Mouse (Mus musculus): Measurements from ENCODE around the gene Loxl3.

Loxl3 gene

GRCm38 (mm10) chr6:83017190-83017589 is 16.8 kb upstream of the Loxl3 start:
- no peak for DNase-seq (ENCODE audit: low read depth, low spot score)

DNA sequence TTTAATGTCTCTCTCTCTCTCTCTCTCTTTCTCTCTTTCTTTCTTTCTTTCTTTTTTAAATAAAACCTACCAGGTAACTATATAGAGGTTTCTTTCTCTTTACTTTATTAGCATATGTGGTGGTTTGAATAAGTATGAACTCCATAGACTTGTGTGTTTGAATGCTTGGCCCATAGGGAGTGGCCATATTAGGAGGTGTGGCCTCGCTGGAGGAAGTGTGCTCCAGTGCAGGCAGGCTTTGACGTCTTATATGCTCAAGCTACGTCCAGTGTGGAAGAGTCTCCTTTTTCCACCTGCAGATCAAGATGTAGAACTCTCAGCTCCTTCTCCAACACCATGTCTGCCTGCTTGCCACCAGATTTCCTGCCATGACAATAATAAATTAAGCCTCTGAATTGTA is 14.9 kb upstream of the Loxl3 start:
- no peak for DNase-seq (ENCODE audit: low read depth, low spot score)

- DNase-seq (ENCODE audit: low read depth, low spot score): no peak
These were observed 13.9 kb upstream of the Loxl3 start for GRCm38 (mm10) chr6:83020121-83020520.

- no peak for DNase-seq (ENCODE audit: low read depth, low spot score)
These were observed 13.0 kb upstream of the Loxl3 start for GRCm38 (mm10) chr6:83020836-83021593.

DNA sequence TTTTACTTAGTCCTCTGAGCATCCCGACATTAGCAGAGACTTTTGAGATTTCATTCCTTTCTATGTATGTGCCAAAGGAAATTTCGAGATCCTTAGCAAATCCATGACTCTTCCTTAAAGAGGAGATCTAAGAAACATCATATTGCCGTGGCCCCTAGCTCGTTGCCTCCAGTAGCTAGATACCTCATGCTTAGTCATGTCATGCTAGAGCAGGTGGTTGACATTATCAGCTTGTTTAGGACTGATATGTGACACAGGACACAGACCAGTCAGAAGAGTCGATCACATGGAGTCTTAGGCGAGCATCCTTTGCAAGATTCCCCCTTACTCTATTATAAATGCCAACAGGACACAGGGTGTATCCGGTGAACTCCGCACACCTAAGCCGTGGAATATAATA is 11.0 kb upstream of the Loxl3 start:
- no peak for DNase-seq (ENCODE audit: low read depth, low spot score)

- DNase-seq (ENCODE audit: low read depth, low spot score): no peak
These were observed 10.2 kb upstream of the Loxl3 start for GRCm38 (mm10) chr6:83023786-83024185.

DNA sequence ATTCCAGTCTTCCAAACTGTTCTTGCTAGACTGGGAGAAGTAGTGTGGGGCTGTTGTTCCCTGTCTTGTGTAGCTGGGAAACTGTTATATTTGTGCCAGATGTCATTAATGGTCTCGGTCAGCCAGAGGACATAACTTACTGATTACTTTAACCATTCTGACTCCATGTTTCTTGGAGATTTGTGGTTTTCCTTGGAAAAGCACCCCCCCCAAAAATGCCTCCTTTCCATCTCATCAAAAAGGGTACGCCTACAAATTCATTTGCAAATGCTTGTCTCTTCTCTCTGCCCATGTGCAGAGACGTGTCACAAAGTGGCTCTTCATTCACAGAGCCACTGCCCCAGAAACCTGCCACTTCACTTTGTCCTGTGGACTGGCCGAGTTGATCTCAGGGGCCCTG is 9.6 kb upstream of the Loxl3 start:
- no peak for DNase-seq (ENCODE audit: low read depth, low spot score)

GRCm38 (mm10) chr6:83025221-83025620 is 8.8 kb upstream of the Loxl3 start:
- no peak for DNase-seq (ENCODE audit: low read depth, low spot score)

GRCm38 (mm10) chr6:83027293-83027692 is 6.7 kb upstream of the Loxl3 start:
- DNase-seq (ENCODE audit: low read depth, low spot score): no peak

DNA sequence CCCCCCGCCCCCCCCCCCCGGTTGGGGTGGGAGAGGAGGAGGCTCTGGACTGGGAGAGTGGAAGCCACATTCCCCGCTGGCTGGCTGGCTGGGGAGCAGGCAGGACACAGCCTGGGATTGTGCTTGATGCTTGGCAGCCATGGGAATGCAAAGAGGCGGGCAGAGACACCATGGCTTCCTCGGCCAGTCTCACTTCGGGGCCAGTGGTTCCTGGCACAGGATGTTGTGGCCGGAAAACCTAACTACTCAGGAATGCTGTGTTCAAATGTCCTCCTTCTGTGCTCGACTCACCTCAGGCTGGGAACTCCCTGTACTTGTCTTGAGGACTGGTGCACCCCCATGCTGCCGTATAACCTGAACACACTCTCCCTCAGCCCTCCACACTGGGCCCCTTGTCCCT is 6.3 kb upstream of the Loxl3 start:
- no peak for DNase-seq (ENCODE audit: low read depth, low spot score)

DNA sequence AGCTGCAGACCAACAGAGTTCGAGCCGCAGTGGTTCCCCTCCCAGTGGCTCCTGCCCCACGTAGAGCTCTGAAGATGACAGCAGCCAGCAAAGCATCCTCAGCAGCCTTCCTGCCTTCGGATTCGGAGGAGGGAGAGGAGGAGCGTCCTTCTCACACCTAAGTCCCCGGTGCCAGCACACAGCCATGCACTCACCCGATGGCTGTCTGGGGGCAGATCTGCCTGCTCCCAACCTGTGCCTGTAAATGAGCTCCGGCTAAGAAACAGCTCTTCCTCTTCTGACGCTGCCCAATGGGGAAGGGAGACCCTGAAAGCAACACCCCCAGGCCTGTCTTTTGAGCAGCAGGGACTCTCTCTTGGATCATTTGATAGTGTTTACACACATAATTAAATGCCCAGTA is 4.2 kb upstream of the Loxl3 start:
- DNase-seq (ENCODE audit: low read depth, low spot score): no peak

GRCm38 (mm10) chr6:83031111-83031510 is 2.9 kb upstream of the Loxl3 start:
- DNase-seq (ENCODE audit: low read depth, low spot score): no peak

- no peak for DNase-seq (ENCODE audit: low read depth, low spot score)
These were observed 1.9 kb upstream of the Loxl3 start for GRCm38 (mm10) chr6:83031921-83032590.

DNA sequence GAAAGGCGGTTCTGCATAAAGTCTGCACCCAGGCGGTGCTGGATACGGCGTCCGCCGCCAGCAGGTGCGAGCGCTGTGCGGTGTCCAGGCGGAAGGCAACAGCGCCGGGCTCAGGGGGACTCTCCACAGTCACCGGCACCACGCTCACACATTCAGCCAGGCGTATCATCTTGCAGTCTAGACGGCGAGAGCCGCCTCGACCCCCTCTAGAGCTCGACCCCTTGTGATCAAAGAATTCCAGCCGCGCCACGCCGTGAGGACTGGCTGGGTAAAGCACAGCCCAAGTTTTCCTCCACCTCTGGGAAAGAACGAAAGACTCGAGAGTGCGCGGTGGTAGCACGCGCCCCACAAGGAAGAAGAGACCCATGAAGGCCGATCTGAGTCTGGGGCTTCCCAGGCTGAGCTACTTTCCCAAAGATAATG is 1.2 kb upstream of the Loxl3 start:
- DNase-seq (ENCODE audit: low read depth, low spot score): peak; percentile 65

DNA sequence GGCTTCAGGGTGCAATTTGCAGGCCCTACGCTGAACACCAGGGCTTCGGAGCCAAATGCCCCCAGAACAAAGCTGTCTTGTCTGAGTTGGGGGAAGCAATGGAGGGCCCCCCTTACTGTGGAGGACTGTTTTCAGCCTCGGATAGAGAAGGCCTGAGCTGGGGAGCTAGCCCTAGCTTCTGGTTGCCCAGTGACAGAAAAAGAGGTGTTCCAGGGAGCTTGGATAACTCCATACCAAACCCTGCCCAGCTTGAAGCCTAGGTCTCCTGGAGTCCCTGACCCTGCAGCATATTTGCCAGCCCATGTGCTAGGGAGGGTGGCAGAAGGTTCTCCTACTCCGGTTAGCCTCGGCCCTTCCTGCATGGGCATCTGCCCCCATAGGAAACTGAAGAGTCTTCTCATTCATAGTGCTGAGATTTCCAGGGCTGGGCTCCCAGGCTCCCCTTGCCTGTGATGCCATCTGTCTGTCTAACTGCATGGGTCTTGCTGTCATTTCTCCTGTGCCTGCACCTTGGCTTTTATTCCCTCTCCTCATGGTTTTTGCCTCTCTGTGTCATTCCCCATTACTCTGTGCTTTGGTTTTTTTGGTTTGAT is 586 bp downstream of the Loxl3 start:
- DNase-seq (ENCODE audit: low read depth, low spot score): no peak

GRCm38 (mm10) chr6:83037188-83037587 is 3.2 kb downstream of the Loxl3 start:
- DNase-seq (ENCODE audit: low read depth, low spot score): no peak

GRCm38 (mm10) chr6:83038496-83039012 is 4.6 kb downstream of the Loxl3 start:
- peak; percentile 85 for DNase-seq (ENCODE audit: low read depth, low spot score)

DNA sequence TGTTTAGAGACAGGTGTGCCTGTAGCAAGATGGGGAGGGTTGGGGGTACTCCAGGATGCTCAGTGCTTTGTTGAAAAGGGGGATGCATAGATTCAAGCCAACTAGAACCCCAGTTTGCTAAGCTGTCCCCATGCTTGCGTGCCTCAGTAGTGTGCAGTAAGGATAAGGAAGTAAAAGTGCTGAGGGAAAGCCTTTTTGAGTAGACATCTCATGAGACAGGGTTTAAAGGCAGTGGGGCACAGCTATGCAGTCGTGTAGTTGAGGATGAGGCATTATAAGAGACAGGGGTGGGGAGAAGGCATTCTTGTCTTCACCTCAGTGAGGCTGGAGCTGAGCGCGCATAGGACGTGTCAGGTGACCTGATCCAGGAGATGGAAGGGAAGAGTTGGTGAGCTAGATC is 6.6 kb downstream of the Loxl3 start:
- no peak for DNase-seq (ENCODE audit: low read depth, low spot score)

DNA sequence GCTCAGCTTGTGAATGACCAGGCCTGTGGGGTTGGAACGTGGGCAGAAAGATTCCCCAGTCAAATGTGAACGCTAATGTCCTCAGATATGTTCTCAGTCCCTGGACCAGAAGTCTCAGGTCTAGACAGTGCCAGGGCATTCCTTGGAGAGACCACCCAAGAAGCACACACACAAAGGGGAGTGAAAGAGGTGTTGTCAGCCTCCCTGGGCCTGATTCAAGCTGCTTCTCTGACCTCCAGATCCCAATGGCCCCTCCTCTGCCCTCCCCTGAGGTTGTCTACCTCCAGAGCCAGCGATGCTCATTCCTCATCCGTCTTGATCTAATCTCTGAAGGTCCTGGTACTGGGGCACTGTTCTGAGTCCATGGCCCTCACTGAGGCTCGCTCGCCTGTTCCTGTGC is 9.6 kb downstream of the Loxl3 start:
- no peak for DNase-seq (ENCODE audit: low read depth, low spot score)

GRCm38 (mm10) chr6:83043993-83044392 is 10.0 kb downstream of the Loxl3 start:
- DNase-seq (ENCODE audit: low read depth, low spot score): no peak

DNA sequence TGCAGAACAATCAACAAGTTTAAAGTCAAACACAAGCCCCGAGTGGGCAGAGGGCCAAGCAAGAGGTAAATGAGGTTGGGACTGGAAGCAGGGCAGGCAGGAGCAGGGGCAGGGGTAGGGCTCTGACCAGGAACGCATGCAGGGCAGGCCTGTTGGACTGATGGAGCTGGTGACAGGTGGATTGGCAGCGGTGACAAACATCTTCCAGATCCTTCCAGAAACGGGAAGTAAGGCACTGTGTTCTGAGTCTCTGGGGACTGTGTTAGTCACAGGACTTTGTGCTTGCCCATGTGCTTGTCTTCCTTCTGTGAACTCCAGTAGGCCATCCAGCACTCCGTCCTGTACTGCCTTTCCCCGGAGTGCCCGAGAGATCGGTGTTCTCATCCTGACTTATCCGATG is 10.8 kb downstream of the Loxl3 start:
- DNase-seq (ENCODE audit: low read depth, low spot score): peak; percentile 44

DNA sequence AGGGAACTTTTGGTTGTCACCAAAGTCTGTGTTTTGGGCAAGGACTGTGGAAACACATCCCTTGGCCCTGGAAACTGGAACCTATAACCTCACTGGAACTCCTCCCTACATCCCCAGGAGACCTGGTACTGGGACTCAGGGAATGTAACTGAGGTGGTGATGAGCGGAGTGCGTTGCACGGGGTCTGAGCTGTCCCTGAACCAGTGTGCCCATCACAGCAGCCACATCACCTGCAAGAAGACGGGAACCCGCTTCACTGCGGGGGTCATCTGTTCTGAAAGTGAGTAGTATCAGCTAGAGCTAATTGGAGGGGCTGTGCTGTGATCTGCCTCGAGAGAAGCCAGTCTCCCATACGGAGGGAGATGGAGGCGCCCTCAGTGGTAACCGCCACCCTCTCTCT is 15.4 kb downstream of the Loxl3 start:
- no peak for DNase-seq (ENCODE audit: low read depth, low spot score)
